ENCODE assay signal across 16 mouse cellular contexts in the genomic region with DNA sequence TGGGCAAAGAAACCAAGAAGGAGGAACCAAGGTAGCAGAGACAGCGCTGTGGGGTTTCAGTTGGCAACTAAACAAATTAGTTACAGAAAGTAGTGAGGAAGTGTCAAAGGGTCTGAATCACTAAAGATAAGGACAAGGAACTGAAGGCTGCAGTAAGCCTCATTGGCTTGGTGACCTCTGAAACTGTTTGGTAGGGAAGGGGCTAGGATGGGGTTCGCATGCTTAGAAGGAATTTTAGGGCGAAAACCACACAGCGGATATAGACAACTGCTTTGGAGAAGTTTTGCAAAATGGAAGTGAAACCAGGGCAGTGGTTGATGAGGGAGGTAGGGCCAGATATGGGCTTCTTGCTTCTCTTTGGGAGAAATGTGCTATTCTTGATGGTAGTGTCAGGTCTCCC. TPM values are rescaled to one million over a fixed set of nuclear protein-coding genes. Genes with fewer than 3 reads are reported as not detected.
A peak's percentile ranks its signal among the peaks of the same experiment; 100 is the strongest.
DNase-seq lines count a peak whose midpoint lies in the region; ATAC-seq lines count a peak whose summit lies in the region.
"Had no signal": no experiment of that assay in that cellular context is flagged by ENCODE, and none has a peak within 500 bp of the region (broad histone marks: within the 10 kb centered on the region; RNA-seq: fewer than 3 reads in every experiment).

No protein-coding gene starts in this region.

- peaks cover 2% of the 10 kb centered on the region; the same call in 1 of the 2 replicates for H3K4me1 ChIP-seq in embryonic facial prominence, embryonic 10.5 days
- H3K4me1 ChIP-seq: hindbrain, embryonic 13.5 days; midbrain, embryonic 10.5 days had no signal

- no peaks in the 10 kb centered on the region for H3K36me3 ChIP-seq in embryonic facial prominence, embryonic 10.5 days (replicated peaks)
- H3K36me3 ChIP-seq: hindbrain, embryonic 13.5 days; liver, embryonic 13.5 days; midbrain, embryonic 10.5 days had no signal

- peak; percentile 42 for DNase-seq in layer of hippocampus, adult 9-11 months
- no peak for DNase-seq in layer of hippocampus, adult 18-20 months (ENCODE audit: low spot score in 2 of 2)
- peak; percentile 80 for DNase-seq in A20 (ENCODE audit: low read depth, low spot score)
- peak; percentile 53 for DNase-seq in brain, adult 2 months (ENCODE audit: low read depth, low spot score)
- no peak for DNase-seq in urinary bladder, postnatal 4 days (ENCODE audit: low spot score in 2 of 2)
- DNase-seq in embryonic facial prominence, embryonic 10.5 days (ENCODE audit: low spot score) = no peak
- DNase-seq: cerebellum, postnatal 10 days; kidney, adult 11 months; liver, embryonic 13.5 days had no signal

- 94% methylated on average over 4 of the region's 4 CpGs for WGBS in embryonic facial prominence, embryonic 10.5 days

- H3K27ac ChIP-seq in embryonic facial prominence, embryonic 10.5 days (replicated peaks) = no peak overlapping the region
- H3K27ac ChIP-seq: hindbrain, embryonic 13.5 days; liver, embryonic 13.5 days; midbrain, embryonic 10.5 days had no signal

- H3K9me3 ChIP-seq in embryonic facial prominence, embryonic 10.5 days = no peaks in the 10 kb centered on the region
- H3K9me3 ChIP-seq: hindbrain, embryonic 13.5 days; liver, embryonic 13.5 days; midbrain, embryonic 10.5 days had no signal

- ATAC-seq in megakaryocyte progenitor cell, adult 5-6 weeks (replicated peaks; ENCODE audit: poor library complexity) = peak; percentile 68
- no peak for ATAC-seq in frontal cortex, adult (ENCODE audit: low TSS enrichment)

- no peak overlapping the region for H3K4me3 ChIP-seq in embryonic facial prominence, embryonic 10.5 days
- H3K4me3 ChIP-seq: hindbrain, embryonic 13.5 days; liver, embryonic 13.5 days; midbrain, embryonic 10.5 days had no signal

- no peaks in the 10 kb centered on the region for H3K27me3 ChIP-seq in embryonic facial prominence, embryonic 10.5 days (replicated peaks; ENCODE audit: low read depth, poor library complexity, severe bottlenecking)
- H3K27me3 ChIP-seq: hindbrain, embryonic 13.5 days; liver, embryonic 13.5 days had no signal

RNA-seq across cellular contexts. Expression of gene Itgam, which starts 13.6 kb away (rescaled TPM):
- 10 to 100 TPM; 11.0 to 11.2 TPM for total RNA-seq in layer of hippocampus, adult 18-20 months (2021)
- total RNA-seq in megakaryocyte progenitor cell, adult 5-6 weeks (2015) = 23.6 and 24.3 TPM in 2 replicates
- 28.0 and 34.9 TPM in 2 replicates for total RNA-seq in megakaryocyte progenitor cell, adult 5-6 weeks (2017)
- polyA plus RNA-seq in embryonic facial prominence, embryonic 10.5 days (2016; fragmentation: Nextera tagmentation; extraction: Ambion mirVana) = 0.50 and 0.52 TPM in 2 replicates

RNA-seq across cellular contexts. Expression of gene Gm49368, which starts 13.7 kb away (rescaled TPM):
- total RNA-seq in layer of hippocampus, adult 18-20 months (2021) = under 1 TPM in 1 of 2 experiments, not detected in 1; 0.25 TPM
- 0.05 TPM in 1 of 2 replicates, not detected in the other for total RNA-seq in megakaryocyte progenitor cell, adult 5-6 weeks (2015)
- not detected in 2 replicates for total RNA-seq in megakaryocyte progenitor cell, adult 5-6 weeks (2017)
- polyA plus RNA-seq in embryonic facial prominence, embryonic 10.5 days (2016; fragmentation: Nextera tagmentation; extraction: Ambion mirVana) = not detected in 2 replicates
- total RNA-seq: gastrocnemius, postnatal 4 days had no signal
- polyA plus RNA-seq: heart, embryonic 14.5 days; hindbrain, embryonic 13.5 days; liver, embryonic 13.5 days; midbrain, embryonic 10.5 days; testis, adult 2 months had no signal

RNA-seq across cellular contexts. Expression of gene Trim72, which starts 45.1 kb away (rescaled TPM):
- total RNA-seq in layer of hippocampus, adult 18-20 months (2021) = under 1 TPM; 0.32 to 0.58 TPM
- total RNA-seq in megakaryocyte progenitor cell, adult 5-6 weeks (2015) = not detected in 2 replicates
- not detected in 2 replicates for total RNA-seq in megakaryocyte progenitor cell, adult 5-6 weeks (2017)
- polyA plus RNA-seq in embryonic facial prominence, embryonic 10.5 days (2016; fragmentation: Nextera tagmentation; extraction: Ambion mirVana) = not detected in 2 replicates
- polyA plus RNA-seq: liver, embryonic 13.5 days; midbrain, embryonic 10.5 days had no signal

RNA-seq across cellular contexts. Expression of gene Pycard, which starts 55.2 kb away (rescaled TPM):
- total RNA-seq in layer of hippocampus, adult 18-20 months (2021) = 1 to 10 TPM; 2.1 to 3.2 TPM
- 142 and 147 TPM in 2 replicates for total RNA-seq in megakaryocyte progenitor cell, adult 5-6 weeks (2015)
- 20.8 and 26.9 TPM in 2 replicates for total RNA-seq in megakaryocyte progenitor cell, adult 5-6 weeks (2017)
- 5.8 and 6.2 TPM in 2 replicates for polyA plus RNA-seq in embryonic facial prominence, embryonic 10.5 days (2016; fragmentation: Nextera tagmentation; extraction: Ambion mirVana)

Comparison
In these comparisons a context has a peak if more than half of its experiments do, and no peak if none do; other contexts are left out.
1. DNase-seq: peak in layer of hippocampus, adult 9-11 months (single experiment), A20 (single experiment) and brain, adult 2 months (single experiment); none in layer of hippocampus, adult 18-20 months (0 of 2), urinary bladder, postnatal 4 days (0 of 2) and embryonic facial prominence, embryonic 10.5 days (single experiment).